Mouse (Mus musculus): ENCODE measurements around the gene Smim6. TPM values are rescaled to one million over a fixed set of nuclear protein-coding genes. Genes with fewer than 3 reads are reported as not detected.
A peak's percentile ranks its signal among the peaks of the same experiment; 100 is the strongest.

The Smim6 gene
- 1.2 and 1.3 TPM in 2 replicates for total RNA-seq (2012; rRNA removed)
- polyA plus RNA-seq (2012; ENCODE audit: insufficient read depth in 1 of 2, insufficient read length in 2 of 2, low read depth in 1 of 2, low replicate concordance in 2 of 2, missing spikeins in 1 of 2), result 1 to 10 TPM in 1 of 2 experiments, not detected in 1; 3.8 TPM

- H3K27me3 ChIP-seq (ENCODE audit: control insufficient read depth in 1 of 2, insufficient read depth in 2 of 2, low read length in 2 of 2), result no peaks in the 10 kb centered on the region
- peaks cover 0 to 35% of the 10 kb centered on the region in 2 experiments; a peak in 2 of 4 replicates for H3K4me1 ChIP-seq (ENCODE audit: control insufficient read depth in 1 of 2, insufficient read depth in 2 of 2, low read length in 2 of 2)
- no peaks in the 10 kb centered on the region for H3K9me3 ChIP-seq (replicated peaks; ENCODE audit: insufficient read depth, low read length)
- H3K36me3 ChIP-seq (ENCODE audit: control insufficient read depth in 1 of 2, insufficient read depth in 2 of 2, low read length in 2 of 2), result peaks cover 0 to 25% of the 10 kb centered on the region in 2 experiments; a peak in 2 of 4 replicates
- peak within 1 kb of the TSS; percentile 58 for H3K9ac ChIP-seq (ENCODE audit: control insufficient read depth, low read depth, low read length, poor library complexity, severe bottlenecking)
- H3K4me3 ChIP-seq (ENCODE audit: control insufficient read depth in 1 of 2, insufficient read depth in 1 of 2, low read depth in 2 of 2, low read length in 2 of 2), result peak within 1 kb of the TSS in 1 of 2 experiments; percentile 22; a peak in 1 of 4 replicates
- no peaks in the 10 kb centered on the region for H3K79me2 ChIP-seq (ENCODE audit: control insufficient read depth, insufficient read depth, low read length, poor library complexity)
- peak within 1 kb of the TSS; percentile 96 for H3K27ac ChIP-seq (ENCODE audit: control insufficient read depth, low read depth, low read length)
- DNase-seq (ENCODE audit: low read depth, low spot score), result peak; percentile 94
- TF ChIP-seq MAZ (IDR thresholded peaks at IDR 0.05; ENCODE audit: low read depth, low read length) (no peak), USF1 (IDR thresholded peaks at IDR 0.05; ENCODE audit: low read depth, low read length) (no peak), E2F4 (IDR thresholded peaks at IDR 0.05; ENCODE audit: borderline replicate concordance, low read depth, low read length) (no peak), POLR2AphosphoS5 (IDR thresholded peaks at IDR 0.05; ENCODE audit: borderline replicate concordance, low read depth, low read length) (0 out of 2 replicates have a peak, but pooled peaks have one; percentile 27), TBP (IDR thresholded peaks at IDR 0.05; ENCODE audit: low read depth, low read length) (no peak), KAT2A (conservative IDR thresholded peaks at IDR 0.05; ENCODE audit: low read depth, low read length) (no peak), RAD21 (IDR thresholded peaks at IDR 0.05; ENCODE audit: low read depth, low read length) (no peak), RCOR1 (IDR thresholded peaks at IDR 0.05; ENCODE audit: low read depth, low read length) (0 out of 2 replicates have a peak, but pooled peaks have one; percentile 40), GABPA (IDR thresholded peaks at IDR 0.05; ENCODE audit: low read depth, low read length) (no peak), ZC3H11A (IDR thresholded peaks at IDR 0.05; ENCODE audit: low read depth, low read length) (no peak), MXI1 (IDR thresholded peaks at IDR 0.05; ENCODE audit: low read depth, low read length) (peak; percentile 88), ELF1 (IDR thresholded peaks at IDR 0.05; ENCODE audit: low read depth, low read length) (0 out of 2 replicates have a peak, but pooled peaks have one; percentile 49), MAFK (IDR thresholded peaks at IDR 0.05; ENCODE audit: borderline replicate concordance, low read depth, low read length) (no peak), POLR2AphosphoS2 (IDR thresholded peaks at IDR 0.05; ENCODE audit: low read length) (peak; percentile 64; the same call in 1 of the 2 replicates), MYB (IDR thresholded peaks at IDR 0.05; ENCODE audit: low read depth, low read length) (no peak), EP300 (IDR thresholded peaks at IDR 0.05; ENCODE audit: low read depth in 1 of 2, low read length in 2 of 2) (peak; percentile 69 to 93), UBTF (IDR thresholded peaks at IDR 0.05; ENCODE audit: borderline replicate concordance, insufficient read depth, low read depth, low read length) (no peak), NELFE (IDR thresholded peaks at IDR 0.05; ENCODE audit: low read depth, low read length) (no peak), SIN3A (IDR thresholded peaks at IDR 0.05; ENCODE audit: low read length) (peak; percentile 72; the same call in 1 of the 2 replicates), CTCF (IDR thresholded peaks at IDR 0.05 in 2 of 3, conservative IDR thresholded peaks at IDR 0.05 in 1 of 3; ENCODE audit: control insufficient read depth in 1 of 3, insufficient read depth in 1 of 3, low read depth in 2 of 3, low read length in 3 of 3, poor library complexity in 1 of 3, severe bottlenecking in 1 of 3) (no peak), ZKSCAN1 (IDR thresholded peaks at IDR 0.05; ENCODE audit: low read depth, low read length) (no peak), BHLHE40 (IDR thresholded peaks at IDR 0.05; ENCODE audit: borderline replicate concordance, low read depth, low read length) (peak; percentile 99), USF2 (IDR thresholded peaks at IDR 0.05; ENCODE audit: borderline replicate concordance in 1 of 2, insufficient read depth in 1 of 2, low read depth in 1 of 2, low read length in 2 of 2) (no peak), CHD2 (IDR thresholded peaks at IDR 0.05; ENCODE audit: low read length) (no peak), GATA1 (IDR thresholded peaks at IDR 0.05; ENCODE audit: low read depth, low read length) (peak; percentile 60), MEF2A (IDR thresholded peaks at IDR 0.05; ENCODE audit: extremely low read depth, insufficient replicate concordance, low read depth, low read length, poor library complexity, severe bottlenecking) (no peak), MAX (IDR thresholded peaks at IDR 0.05; ENCODE audit: low read length) (no peak), JUND (IDR thresholded peaks at IDR 0.05; ENCODE audit: low read depth, low read length) (no peak), NRF1 (IDR thresholded peaks at IDR 0.05; ENCODE audit: insufficient read depth, low read depth, low read length, poor library complexity, severe bottlenecking) (no peak), HCFC1 (IDR thresholded peaks at IDR 0.05; ENCODE audit: low read depth, low read length) (no peak), TCF12 (IDR thresholded peaks at IDR 0.05; ENCODE audit: low read depth, low read length) (peak; percentile 88), CHD1 (IDR thresholded peaks at IDR 0.05; ENCODE audit: low read depth, low read length) (no peak), POLR2A (IDR thresholded peaks at IDR 0.05; ENCODE audit: control insufficient read depth in 1 of 2, insufficient read depth in 1 of 2, low read depth in 1 of 2, low read length in 2 of 2, poor library complexity in 1 of 2) (peak in 1 of 2 experiments; percentile 45; a peak in 1 of 4 replicates), ZMIZ1 (IDR thresholded peaks at IDR 0.05; ENCODE audit: low read depth, low read length) (no peak), ETS1 (IDR thresholded peaks at IDR 0.05; ENCODE audit: low read depth, low read length) (peak; percentile 91)
These were observed at the start of gene Smim6 for GRCm38 (mm10) chr11:115911632-115912376. Smim6 (plus strand) TSS chr11:115912017.

Measured in MEL (cell line).